Mouse (Mus musculus) hindbrain, embryonic 15.5 days (tissue): ENCODE results near the gene Lmtk3. TPM values are rescaled to one million over a fixed set of nuclear protein-coding genes. Genes with fewer than 3 reads are reported as not detected.

ENCODE experiments used
- ATAC-seq: fragments of 200-750 bp; cut with Nextera tagmentation; 2 replicates; pipeline ENCODE4 v1.8.0; 2017; ENCODE audit warnings: low read depth, moderate number of reproducible peaks, moderate TSS enrichment; ENCODE audit not compliant: low FRiP score
- H3K27ac ChIP-seq: fragments of 300-500 bp; sonication (generic); replicated peaks from 2 replicates; pipeline ENCODE4 v1.5.1; 2015; ENCODE audit warnings: mild to moderate bottlenecking, inconsistent platforms
- H3K27me3 ChIP-seq: fragments of 300-500 bp; sonication (generic); 2 replicates; pipeline ENCODE4 v1.6.1; 2015; ENCODE audit warnings: control low read depth, inconsistent platforms
- H3K36me3 ChIP-seq: fragments of 300-500 bp; sonication (generic); 2 replicates; pipeline ENCODE4 v1.6.1; 2015; ENCODE audit warnings: control low read depth, inconsistent platforms
- H3K4me1 ChIP-seq: fragments of 300-500 bp; sonication (generic); replicated peaks from 2 replicates; pipeline ENCODE4 v1.6.1; 2015; ENCODE audit warnings: control low read depth, inconsistent platforms
- H3K4me2 ChIP-seq: fragments of 300-500 bp; sonication (generic); 2 replicates; pipeline ENCODE4 v1.6.1; 2015; ENCODE audit warnings: moderate library complexity, mild to moderate bottlenecking, inconsistent platforms
- H3K4me3 ChIP-seq: fragments of 300-500 bp; sonication (generic); 2 replicates; pipeline ENCODE4 v1.5.1; 2015; ENCODE audit warnings: mild to moderate bottlenecking, inconsistent platforms
- H3K9ac ChIP-seq: fragments of 300-500 bp; sonication (generic); 2 replicates; pipeline ENCODE4 v1.6.1; 2015; ENCODE audit warnings: inconsistent platforms
- H3K9me3 ChIP-seq: fragments of 300-500 bp; sonication (generic); 2 replicates; pipeline ENCODE4 v1.6.1; 2016; ENCODE audit warnings: control low read depth, inconsistent platforms
- WGBS: fragments of 180-500 bp; shearing (Covaris S2); methylation state at CpG from one replicate; pipeline ENCODE4 v1.1.7; 2015; 5-methylcytosine and 5-hydroxymethylcytosine counted together
- polyA plus RNA-seq: library from polyadenylated mRNA; unstranded; fragments of >200 nt; fragmentation: Nextera tagmentation; extraction: Ambion mirVana; gene quantifications from 2 replicates; pipeline ENCODE4 v1.2.1, GENCODE M21; 2015

Gene Lmtk3
- polyA plus RNA-seq = 20.1 and 24.8 TPM in 2 replicates

DNA sequence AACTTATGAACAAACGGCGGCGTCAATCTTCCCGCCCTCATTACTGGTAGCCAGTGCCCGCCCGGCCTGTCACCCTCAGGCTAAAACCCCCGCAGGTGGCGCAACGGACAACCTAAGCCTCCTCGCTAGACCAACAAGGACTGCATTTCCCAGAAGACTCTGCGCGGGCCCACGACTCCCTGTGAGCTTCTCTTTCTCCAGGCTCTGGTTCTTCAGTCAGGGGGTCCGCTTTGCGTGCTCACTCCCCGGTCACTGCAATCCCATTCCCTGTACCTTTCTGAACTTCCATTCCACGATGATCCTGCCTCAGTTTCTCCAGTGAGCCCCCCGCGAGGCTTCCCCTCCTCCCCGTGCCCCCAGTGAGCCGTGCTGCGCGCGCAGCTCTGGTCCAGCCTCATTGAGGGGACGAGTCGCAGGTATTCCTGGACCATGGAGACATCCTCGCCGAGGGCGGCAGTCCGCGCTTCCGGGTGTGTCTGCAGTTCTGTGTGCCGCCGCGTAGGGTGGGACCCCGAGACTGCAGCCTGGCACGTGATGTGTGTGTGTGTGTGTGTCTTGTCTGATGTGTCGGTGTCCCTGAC is at the start of gene Lmtk3:
Gene Lmtk3, plus strand, starts transcription at position 228 of the 581 bp plus-strand sequence.
- Histone ChIP-seq H3K4me3 (peak within 1 kb of the TSS; percentile 90), H3K27me3 (no peaks in the 10 kb centered on the region), H3K4me2 (peak within 1 kb of the TSS; percentile 64), H3K27ac (peak within 1 kb of the TSS; percentile 97), H3K36me3 (peaks cover 12% of the 10 kb centered on the region), H3K9me3 (no peaks in the 10 kb centered on the region), H3K4me1 (peaks cover 26% of the 10 kb centered on the region), H3K9ac (peak within 1 kb of the TSS; percentile 96)
- peak; percentile 52 for ATAC-seq
- WGBS = under 1% methylated on average over 38 of the region's 38 CpGs

- Histone ChIP-seq H3K4me3 (no peak overlapping the region), H3K9me3 (no peaks in the 10 kb centered on the region), H3K27me3 (0 out of 2 replicates have a peak, but pooled peaks cover 6% of the 10 kb centered on the region), H3K27ac (no peak overlapping the region), H3K4me1 (no peaks in the 10 kb centered on the region), H3K4me2 (no peak overlapping the region), H3K36me3 (no peaks in the 10 kb centered on the region), H3K9ac (no peak overlapping the region)
- ATAC-seq = peak; percentile 88; the same call in 1 of the 2 replicates
- 8% methylated on average over 9 of the region's 9 CpGs for WGBS
Measured at GRCm38 (mm10) chr7:45739162-45739763, 44.3 kb upstream of the Lmtk3 start.

DNA sequence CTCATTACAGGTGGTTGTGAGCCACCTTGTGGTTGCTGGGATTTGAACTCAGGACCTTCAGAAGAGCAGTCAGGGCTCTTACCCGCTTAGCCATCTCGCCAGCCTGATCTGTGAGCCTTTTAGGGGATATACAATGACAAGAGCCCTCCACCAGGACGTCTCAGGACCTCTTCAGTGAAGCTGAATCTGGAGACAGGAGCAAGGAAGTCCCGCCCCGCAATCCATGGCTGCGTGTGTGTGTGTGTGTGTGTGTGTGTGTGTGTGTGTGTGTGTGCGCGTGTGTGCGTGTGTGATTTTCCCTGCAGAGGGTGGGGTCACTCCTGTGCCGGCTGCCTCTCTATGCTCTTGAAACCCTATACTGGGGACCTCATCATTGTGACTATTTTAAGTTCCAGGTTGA is 43.7 kb upstream of the Lmtk3 start:
- Histone ChIP-seq H3K27me3 (0 out of 2 replicates have a peak, but pooled peaks cover 6% of the 10 kb centered on the region), H3K4me1 (no peaks in the 10 kb centered on the region), H3K9me3 (no peaks in the 10 kb centered on the region), H3K4me3 (no peak overlapping the region), H3K4me2 (no peak overlapping the region), H3K27ac (no peak overlapping the region), H3K36me3 (no peaks in the 10 kb centered on the region), H3K9ac (no peak overlapping the region)
- no peak for ATAC-seq
- WGBS = 69% methylated on average over 10 of the region's 10 CpGs

GRCm38 (mm10) chr7:45741308-45741707 is 42.2 kb upstream of the Lmtk3 start:
- no peak for ATAC-seq
- Histone ChIP-seq H3K4me1 (no peaks in the 10 kb centered on the region), H3K9ac (no peak overlapping the region), H3K27ac (no peak overlapping the region), H3K36me3 (no peaks in the 10 kb centered on the region), H3K4me2 (peak overlapping the region; percentile 36; the same call in 1 of the 2 replicates), H3K27me3 (0 out of 2 replicates have a peak, but pooled peaks cover 6% of the 10 kb centered on the region), H3K4me3 (no peak overlapping the region), H3K9me3 (no peaks in the 10 kb centered on the region)
- 90% methylated on average over 12 of the region's 12 CpGs for WGBS

GRCm38 (mm10) chr7:45741777-45742176 is 41.8 kb upstream of the Lmtk3 start:
- ATAC-seq = no peak
- Histone ChIP-seq H3K9me3 (no peaks in the 10 kb centered on the region), H3K4me3 (peak overlapping the region; percentile 10), H3K4me2 (peak overlapping the region; percentile 36), H3K36me3 (no peaks in the 10 kb centered on the region), H3K27me3 (0 out of 2 replicates have a peak, but pooled peaks cover 6% of the 10 kb centered on the region), H3K4me1 (no peaks in the 10 kb centered on the region), H3K27ac (no peak overlapping the region), H3K9ac (no peak overlapping the region)
- 39% methylated on average over 11 of the region's 11 CpGs for WGBS

DNA sequence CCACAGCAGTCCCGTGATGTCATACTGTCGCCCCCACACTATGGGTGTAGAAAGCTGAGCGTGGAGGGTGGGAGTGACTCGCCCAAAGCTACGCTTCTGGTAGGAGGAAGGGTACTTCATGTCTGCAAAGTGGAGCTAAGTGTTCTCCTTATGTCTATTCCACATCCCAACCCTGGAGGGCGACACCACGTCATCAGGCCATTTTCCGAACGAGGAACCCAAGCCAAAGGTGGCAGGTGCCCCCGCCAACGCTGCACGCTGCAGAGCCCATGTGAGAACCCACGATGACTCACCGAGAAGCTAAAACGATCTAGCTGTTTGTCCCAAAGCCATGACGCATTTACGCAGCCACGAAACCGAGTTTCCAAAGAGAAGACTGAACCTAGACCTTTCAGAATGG is 41.2 kb upstream of the Lmtk3 start:
- Histone ChIP-seq H3K36me3 (no peaks in the 10 kb centered on the region), H3K27me3 (0 out of 2 replicates have a peak, but pooled peaks cover 6% of the 10 kb centered on the region), H3K9me3 (no peaks in the 10 kb centered on the region), H3K27ac (no peak overlapping the region), H3K4me2 (peak overlapping the region; percentile 36), H3K4me3 (peak overlapping the region; percentile 10), H3K4me1 (no peaks in the 10 kb centered on the region), H3K9ac (no peak overlapping the region)
- WGBS = 39% methylated on average over 19 of the region's 19 CpGs
- ATAC-seq = no peak

DNA sequence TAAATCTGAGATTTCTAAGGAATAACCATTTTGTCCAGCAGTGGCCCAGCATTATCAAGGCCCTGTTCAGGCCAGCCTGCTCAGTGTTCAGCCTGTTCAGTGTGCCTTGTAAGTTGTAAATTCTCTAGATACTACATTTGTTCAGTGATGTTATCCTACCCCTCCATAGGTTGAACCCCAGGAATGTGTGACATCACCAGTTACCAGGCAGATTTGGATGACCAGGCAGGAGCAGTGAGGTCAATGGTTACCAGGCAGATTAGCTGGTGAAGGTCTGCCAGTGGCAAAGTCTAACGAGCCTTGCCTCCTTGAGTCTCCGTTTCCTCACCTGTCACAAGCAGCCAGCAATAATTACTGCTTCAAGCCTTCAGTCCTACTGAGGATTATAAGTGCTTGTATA is 39.2 kb upstream of the Lmtk3 start:
- 39% methylated on average over 2 of the region's 2 CpGs for WGBS
- no peak for ATAC-seq

GRCm38 (mm10) chr7:45746518-45746917 is 37.0 kb upstream of the Lmtk3 start:
- Histone ChIP-seq H3K4me1 (no peaks in the 10 kb centered on the region), H3K9me3 (no peaks in the 10 kb centered on the region), H3K4me2 (no peak overlapping the region), H3K9ac (no peak overlapping the region), H3K4me3 (no peak overlapping the region), H3K27ac (no peak overlapping the region), H3K27me3 (0 out of 2 replicates have a peak, but pooled peaks cover 4% of the 10 kb centered on the region), H3K36me3 (no peaks in the 10 kb centered on the region)
- 65% methylated on average over 6 of the region's 6 CpGs for WGBS
- ATAC-seq = no peak

More for the DNA sequence above, 39.2 kb upstream of the Lmtk3 start:
- Histone ChIP-seq H3K4me1 (no peaks in the 10 kb centered on the region), H3K4me2 (no peak overlapping the region), H3K9me3 (no peaks in the 10 kb centered on the region), H3K9ac (no peak overlapping the region), H3K36me3 (no peaks in the 10 kb centered on the region), H3K27ac (no peak overlapping the region), H3K4me3 (no peak overlapping the region), H3K27me3 (0 out of 2 replicates have a peak, but pooled peaks cover 6% of the 10 kb centered on the region)

- Histone ChIP-seq H3K4me2 (no peak overlapping the region), H3K9me3 (no peaks in the 10 kb centered on the region), H3K9ac (no peak overlapping the region), H3K4me3 (no peak overlapping the region), H3K36me3 (no peaks in the 10 kb centered on the region), H3K27me3 (no peaks in the 10 kb centered on the region), H3K27ac (no peak overlapping the region), H3K4me1 (no peaks in the 10 kb centered on the region)
- no peak for ATAC-seq
- 86% methylated on average over 5 of the region's 5 CpGs for WGBS
Measured at GRCm38 (mm10) chr7:45747450-45747849, 36.1 kb upstream of the Lmtk3 start.

DNA sequence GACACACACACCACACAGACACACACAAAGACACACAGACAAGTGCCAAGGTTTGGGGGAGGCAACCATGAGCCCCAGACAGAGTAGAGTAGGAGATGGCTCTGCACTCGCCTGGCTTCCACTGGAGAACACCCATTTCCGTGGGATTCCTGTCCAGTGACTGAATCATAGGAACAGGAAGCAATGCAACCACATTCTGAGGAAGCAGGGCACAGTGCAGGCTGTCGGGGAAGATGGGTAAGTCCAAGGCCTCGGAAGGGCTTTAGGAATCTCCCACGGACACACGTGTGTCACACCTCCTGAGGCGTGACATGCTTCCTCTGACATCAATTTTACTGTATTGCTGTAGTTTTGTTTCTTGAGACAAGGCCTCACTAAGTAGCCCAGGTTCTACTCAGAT is 35.4 kb upstream of the Lmtk3 start:
- Histone ChIP-seq H3K27ac (no peak overlapping the region), H3K9ac (no peak overlapping the region), H3K4me3 (no peak overlapping the region), H3K27me3 (no peaks in the 10 kb centered on the region), H3K36me3 (no peaks in the 10 kb centered on the region), H3K9me3 (no peaks in the 10 kb centered on the region), H3K4me2 (no peak overlapping the region), H3K4me1 (no peaks in the 10 kb centered on the region)
- WGBS = 78% methylated on average over 7 of the region's 7 CpGs
- ATAC-seq = no peak

DNA sequence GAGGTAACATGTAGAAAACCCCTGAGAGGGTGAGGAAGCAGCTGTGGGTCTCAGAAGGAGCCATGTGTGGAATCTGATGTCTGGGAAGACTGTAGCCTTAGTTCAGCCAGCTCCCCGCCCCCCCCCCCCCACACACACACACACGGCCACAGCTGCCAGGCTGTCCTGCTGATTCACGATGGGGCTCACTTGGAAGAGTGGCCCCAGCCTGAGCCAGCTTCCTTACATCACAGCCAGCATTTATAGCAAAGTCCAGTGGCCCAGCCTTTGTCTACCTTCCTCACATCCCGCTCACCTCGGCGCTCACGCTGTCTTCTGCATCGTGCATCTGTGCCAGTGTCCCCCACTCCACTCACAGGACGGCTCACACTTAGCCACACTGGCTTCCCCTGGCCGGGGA is 34.1 kb upstream of the Lmtk3 start:
- no peaks in the 10 kb centered on the region for H3K4me1 ChIP-seq
- no peaks in the 10 kb centered on the region for H3K9me3 ChIP-seq
- no peak overlapping the region for H3K4me3 ChIP-seq
- H3K9ac ChIP-seq = no peak overlapping the region
- H3K27me3 ChIP-seq = no peaks in the 10 kb centered on the region
- no peak overlapping the region for H3K4me2 ChIP-seq
- no peak overlapping the region for H3K27ac ChIP-seq
- no peaks in the 10 kb centered on the region for H3K36me3 ChIP-seq
- no peak for ATAC-seq
- 52% methylated on average over 8 of the region's 10 CpGs for WGBS

- no peak overlapping the region for H3K4me3 ChIP-seq
- no peaks in the 10 kb centered on the region for H3K36me3 ChIP-seq
- WGBS = 83% methylated on average over 9 of the region's 9 CpGs
- ATAC-seq = no peak
- H3K27ac ChIP-seq = no peak overlapping the region
- H3K9me3 ChIP-seq = no peaks in the 10 kb centered on the region
- H3K9ac ChIP-seq = no peak overlapping the region
- no peaks in the 10 kb centered on the region for H3K27me3 ChIP-seq
- no peak overlapping the region for H3K4me2 ChIP-seq
- H3K4me1 ChIP-seq = no peaks in the 10 kb centered on the region
Measured at GRCm38 (mm10) chr7:45750162-45750561, 33.4 kb upstream of the Lmtk3 start.
